Mouse (Mus musculus) cortical plate, adult 2 months (tissue): Measurements from ENCODE around the gene Fam118a. TPM values are rescaled to one million over a fixed set of nuclear protein-coding genes. Genes with fewer than 3 reads are reported as not detected.
"Not testable (repeated sequence)": the region's sequence is repeated elsewhere in the genome, so short reads cannot be mapped to it uniquely, and the experiment has no call there.

Experiments used
- H3K27ac ChIP-seq: fragments of 200-500 bp; 2 replicates; pipeline ENCODE4 v1.5.1; 2012; ENCODE audit warnings: low read length, control low read depth, inconsistent platforms; ENCODE audit not compliant: insufficient read depth
- H3K4me1 ChIP-seq: fragments of 200-500 bp; 2 replicates; pipeline ENCODE4 v1.6.1; 2011; ENCODE audit warnings: low read length; ENCODE audit not compliant: control insufficient read depth, insufficient read depth
- H3K4me3 ChIP-seq: fragments of 200-500 bp; 2 replicates; pipeline ENCODE4 v1.5.1; 2011; ENCODE audit warnings: mild to moderate bottlenecking, low read length, control low read depth; ENCODE audit not compliant: insufficient read depth
- CTCF ChIP-seq: fragments of 200-500 bp; IDR thresholded peaks from 2 replicates; pipeline ENCODE4 v1.5.1; 2011; ENCODE audit warnings: mild to moderate bottlenecking, control low read depth, low read length; ENCODE audit not compliant: insufficient read depth; ENCODE audit errors: extremely low read depth
- POLR2A ChIP-seq: fragments of 200-500 bp; IDR thresholded peaks from 2 replicates; pipeline ENCODE4 v1.6.1; 2011; ENCODE audit warnings: mild to moderate bottlenecking, low read length, control low read depth; ENCODE audit not compliant: insufficient read depth; ENCODE audit errors: extremely low read depth
- polyA plus RNA-seq: library from polyadenylated mRNA; depleted of rRNA; stranded (reverse); fragments of >200 nt; gene quantifications from 2 replicates; pipeline ENCODE4 v1.2.3, GENCODE M21; 2012

Fam118a gene
- polyA plus RNA-seq, 1 experiment: 14.2 TPM

GRCm38 (mm10) chr15:85011895-85012661 is 16.7 kb upstream of the Fam118a start:
- no peak overlapping the region for H3K4me3 ChIP-seq
- no peak overlapping the region for H3K27ac ChIP-seq
- peaks cover 2% of the 10 kb centered on the region for H3K4me1 ChIP-seq
- TF ChIP-seq CTCF: no peak

GRCm38 (mm10) chr15:85012662-85013054 is 16.1 kb upstream of the Fam118a start:
- Histone ChIP-seq H3K4me1 (peaks cover 2% of the 10 kb centered on the region), H3K27ac (no peak overlapping the region), H3K4me3 (no peak overlapping the region)
- no peak for TF ChIP-seq POLR2A
- no peak for TF ChIP-seq CTCF

- peaks cover 2% of the 10 kb centered on the region for H3K4me1 ChIP-seq
- H3K27ac ChIP-seq: no peak overlapping the region
- H3K4me3 ChIP-seq: no peak overlapping the region
- TF ChIP-seq POLR2A: no peak
- TF ChIP-seq CTCF: no peak
Measured at GRCm38 (mm10) chr15:85015771-85016170, 13.0 kb upstream of the Fam118a start.

- Histone ChIP-seq H3K27ac (no peak within 1 kb of the TSS), H3K4me3 (no peak within 1 kb of the TSS), H3K4me1 (peaks cover 2% of the 10 kb centered on the region)
- TF ChIP-seq CTCF (no peak), POLR2A (no peak)
Measured at GRCm38 (mm10) chr15:85016951-85017664, 11.6 kb upstream of the Fam118a start, which contains the start of gene Upk3a. Gene Upk3a, plus strand, starts transcription at chr15:85017141.

- no peak for TF ChIP-seq CTCF
- no peak for TF ChIP-seq POLR2A
- H3K27ac ChIP-seq: no peak overlapping the region
- no peaks in the 10 kb centered on the region for H3K4me1 ChIP-seq
- no peak overlapping the region for H3K4me3 ChIP-seq
Measured at GRCm38 (mm10) chr15:85022211-85022610, 6.5 kb upstream of the Fam118a start.

- H3K4me1 ChIP-seq: no peaks in the 10 kb centered on the region
- H3K27ac ChIP-seq: no peak overlapping the region
- no peak for TF ChIP-seq POLR2A
- no peak overlapping the region for H3K4me3 ChIP-seq
Measured at GRCm38 (mm10) chr15:85026197-85026596, 2.6 kb upstream of the Fam118a start.

- no peak overlapping the region for H3K4me3 ChIP-seq
- no peak for TF ChIP-seq CTCF
- no peak for TF ChIP-seq POLR2A
- H3K27ac ChIP-seq: no peak overlapping the region
- H3K4me1 ChIP-seq: no peaks in the 10 kb centered on the region
Measured at GRCm38 (mm10) chr15:85027740-85028139, 1.0 kb upstream of the Fam118a start.

- not testable (repeated sequence) for H3K4me3 ChIP-seq, H3K27ac ChIP-seq, H3K4me1 ChIP-seq
Measured at GRCm38 (mm10) chr15:85030643-85031042, 1.9 kb downstream of the Fam118a start.

- H3K4me1 ChIP-seq: no peaks in the 10 kb centered on the region
- TF ChIP-seq CTCF: no peak
- no peak for TF ChIP-seq POLR2A
- H3K27ac ChIP-seq: no peak overlapping the region
- no peak overlapping the region for H3K4me3 ChIP-seq
Measured at GRCm38 (mm10) chr15:85031866-85032265, 3.1 kb downstream of the Fam118a start.

GRCm38 (mm10) chr15:85033916-85034315 is 5.2 kb downstream of the Fam118a start:
- not testable (repeated sequence) for H3K27ac ChIP-seq, H3K4me1 ChIP-seq, H3K4me3 ChIP-seq
